Mouse (Mus musculus) myocyte (in vitro differentiated cells): ENCODE measurements at regions not wholly inside any gene's neighbourhood (a gene's known extent, or its start where the extent isn't known, plus 50 kb on each side); places are given as distances from the start of the nearest gene placed in this dataset.

Source experiments
- CEBPB ChIP-seq: IDR thresholded peaks from 2 replicates; pipeline ENCODE4 v1.6.1; 2011; ENCODE audit warnings: mild to moderate bottlenecking, moderate library complexity; ENCODE audit not compliant: poor library complexity, insufficient read depth, severe bottlenecking
- E2F4 ChIP-seq: IDR thresholded peaks from one replicate; pipeline ENCODE4 v1.6.1; 2011; ENCODE audit warnings: mild to moderate bottlenecking, control low read depth, moderate library complexity; ENCODE audit not compliant: insufficient read depth
- MAX ChIP-seq: IDR thresholded peaks from one replicate; pipeline ENCODE4 v1.6.1; 2011; ENCODE audit warnings: low read depth, mild to moderate bottlenecking, control low read depth
- MYOD1 ChIP-seq, 3 experiments: IDR thresholded peaks; one replicate each; pipeline ENCODE4 v1.6.1; 2011; ENCODE audit warnings: control low read depth in 2 of 3, low read depth in 2 of 3, mild to moderate bottlenecking in 2 of 3, moderate library complexity in 1 of 3; ENCODE audit not compliant: insufficient read length in 2 of 3, control insufficient read depth in 1 of 3
- MYOG ChIP-seq, 3 experiments: IDR thresholded peaks; one replicate each; pipeline ENCODE4 v1.6.1; 2011; ENCODE audit warnings: control low read depth in 2 of 3, low read depth in 2 of 3, mild to moderate bottlenecking in 2 of 3; ENCODE audit not compliant: insufficient read length in 2 of 3, control insufficient read depth in 1 of 3, insufficient read depth in 1 of 3
- POLR2A ChIP-seq: IDR thresholded peaks from one replicate; pipeline ENCODE4 v1.6.1; 2011; ENCODE audit warnings: low read depth, mild to moderate bottlenecking, control low read depth, moderate library complexity; ENCODE audit not compliant: insufficient read length
- POLR2AphosphoS2 ChIP-seq: IDR thresholded peaks from one replicate; pipeline ENCODE4 v1.6.1; 2011; ENCODE audit warnings: low read depth, control low read depth; ENCODE audit not compliant: insufficient read length
- SRF ChIP-seq: IDR thresholded peaks from one replicate; pipeline ENCODE4 v1.6.1; 2011; ENCODE audit warnings: low read depth; ENCODE audit not compliant: control insufficient read depth, insufficient read length
- TCF12 ChIP-seq: IDR thresholded peaks from one replicate; pipeline ENCODE4 v1.6.1; 2011; ENCODE audit warnings: mild to moderate bottlenecking, control low read depth; ENCODE audit not compliant: poor library complexity, insufficient read depth, severe bottlenecking
- USF1 ChIP-seq: IDR thresholded peaks from one replicate; pipeline ENCODE4 v1.6.1; 2011; ENCODE audit warnings: low read depth, mild to moderate bottlenecking, control low read depth, moderate library complexity

GRCm38 (mm10) chr14:92862942-92863341 is 1027.5 kb downstream of the Pcdh9 start:
- no peak for TF ChIP-seq POLR2AphosphoS2
- TF ChIP-seq USF1 = no peak
- TF ChIP-seq CEBPB = no peak
- TF ChIP-seq POLR2A = no peak
- TF ChIP-seq E2F4 = no peak
- TF ChIP-seq MYOG (IDR thresholded peaks at IDR 0.05; ENCODE audit: control insufficient read depth in 1 of 3, insufficient read depth in 1 of 3, insufficient read length in 2 of 3, low read depth in 2 of 3) = no peak
- no peak for TF ChIP-seq SRF
- TF ChIP-seq MAX = no peak
- no peak for TF ChIP-seq TCF12
- no peak for TF ChIP-seq MYOD1 (IDR thresholded peaks at IDR 0.05; ENCODE audit: control insufficient read depth in 1 of 3, insufficient read length in 2 of 3, low read depth in 2 of 3)
